Mouse (Mus musculus): ENCODE results near the gene Pdia4. TPM values are rescaled to one million over a fixed set of nuclear protein-coding genes. Genes with fewer than 3 reads are reported as not detected.
A peak's percentile ranks its signal among the peaks of the same experiment; 100 is the strongest.

Gene Pdia4
- polyA plus RNA-seq, 1 experiment, result 47.8 TPM

DNA sequence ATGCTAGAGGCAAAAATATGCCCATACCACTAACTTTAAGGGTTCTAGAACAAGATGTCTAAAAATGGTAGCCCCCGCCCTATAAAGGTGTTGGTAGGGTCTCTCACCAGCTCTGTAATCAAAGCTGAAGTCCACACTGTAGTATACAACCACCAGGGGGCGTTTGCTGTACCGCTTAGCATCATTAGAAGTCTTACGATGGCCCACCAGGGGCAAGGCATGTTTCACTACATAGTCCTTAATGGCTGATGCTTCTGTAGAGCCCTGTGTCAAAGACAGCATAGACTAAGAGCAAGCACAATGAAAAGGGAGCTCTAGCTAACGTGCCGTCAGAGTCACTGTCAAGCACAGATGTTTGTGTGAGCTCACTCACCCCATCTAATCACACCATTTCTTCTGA lies 14.2 kb downstream of the Pdia4 start:
- Histone ChIP-seq H3K4me3 (ENCODE audit: extremely low read depth, insufficient read depth, insufficient read length) (no peak overlapping the region), H3K27me3 (ENCODE audit: control insufficient read depth, insufficient read depth, low read length) (no peaks in the 10 kb centered on the region), H3K27ac (ENCODE audit: insufficient read depth, low read length) (no peak overlapping the region), H3K4me1 (ENCODE audit: control insufficient read depth, insufficient read depth, insufficient read length) (no peaks in the 10 kb centered on the region), H3K36me3 (ENCODE audit: control insufficient read depth, insufficient read depth, low read length) (peaks cover 50% of the 10 kb centered on the region)
- DNase-seq (ENCODE audit: low read depth in 1 of 2, low spot score in 2 of 2), result peak; percentile 59 to 60
- 48% methylated on average over 6 of the region's 6 CpGs for WGBS
- TF ChIP-seq CTCF (IDR thresholded peaks at IDR 0.05; ENCODE audit: extremely low read depth, insufficient read depth, insufficient read length, insufficient replicate concordance), result peak; percentile 70; the same call in 1 of the 2 replicates
- no peak for TF ChIP-seq POLR2A (IDR thresholded peaks at IDR 0.05; ENCODE audit: low read depth, low read length)

DNA sequence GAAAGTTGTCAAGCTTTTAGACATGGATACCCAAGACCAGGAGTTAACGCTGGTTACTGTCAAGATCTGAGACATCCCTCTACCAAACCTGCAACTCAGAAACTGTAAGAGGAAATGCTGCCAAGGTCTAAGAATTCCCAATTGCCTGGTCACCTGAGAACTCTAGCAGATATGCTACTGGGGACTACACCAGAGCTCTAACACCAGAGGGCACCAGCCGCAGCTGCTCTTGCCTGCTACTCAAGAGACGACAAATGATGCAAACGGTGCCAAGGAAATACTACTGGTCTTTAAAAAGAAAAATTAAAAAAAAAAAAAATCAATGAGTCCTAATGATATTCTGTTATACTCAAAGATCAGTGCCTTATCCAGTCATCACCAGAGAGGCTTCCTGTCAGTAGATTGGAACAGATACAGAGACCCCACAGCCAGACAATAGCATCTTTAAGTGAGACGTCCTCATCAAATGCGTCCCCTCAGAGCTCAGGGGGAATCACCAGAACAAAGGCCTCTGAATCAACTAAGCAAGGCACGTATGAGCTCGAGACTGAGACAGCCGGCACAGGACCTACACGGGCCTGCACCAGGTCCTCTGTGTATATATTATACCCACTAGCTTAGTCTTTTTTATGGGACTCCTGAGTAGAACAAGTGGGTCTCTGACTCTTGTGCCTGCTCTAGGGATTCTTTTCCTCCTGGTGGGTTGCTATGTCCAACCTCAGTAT lies 19.0 kb downstream of the Pdia4 start:
- peak; percentile 19; the same call in 1 of the 2 replicates for TF ChIP-seq CTCF (IDR thresholded peaks at IDR 0.05; ENCODE audit: extremely low read depth, insufficient read depth, insufficient read length, insufficient replicate concordance)
- TF ChIP-seq POLR2A (IDR thresholded peaks at IDR 0.05; ENCODE audit: low read depth, low read length), result no peak
- 75% methylated on average over 10 of the region's 10 CpGs for whole genome bisulfite sequencing
- peak in 1 of 2 experiments; percentile 22 for DNase-seq (ENCODE audit: low read depth in 1 of 2, low spot score in 2 of 2)
- Histone ChIP-seq H3K4me3 (ENCODE audit: extremely low read depth, insufficient read depth, insufficient read length) (no peak overlapping the region), H3K27me3 (ENCODE audit: control insufficient read depth, insufficient read depth, low read length) (no peaks in the 10 kb centered on the region), H3K36me3 (ENCODE audit: control insufficient read depth, insufficient read depth, low read length) (peaks cover 15% of the 10 kb centered on the region), H3K4me1 (ENCODE audit: control insufficient read depth, insufficient read depth, insufficient read length) (no peaks in the 10 kb centered on the region), H3K27ac (ENCODE audit: insufficient read depth, low read length) (no peak overlapping the region)

GRCm38 (mm10) chr6:47793284-47793683 lies 19.9 kb downstream of the Pdia4 start:
- Histone ChIP-seq H3K4me1 (ENCODE audit: control insufficient read depth, insufficient read depth, insufficient read length) (peaks cover 4% of the 10 kb centered on the region; the same call in 1 of the 2 replicates), H3K27ac (ENCODE audit: insufficient read depth, low read length) (no peak overlapping the region), H3K27me3 (ENCODE audit: control insufficient read depth, insufficient read depth, low read length) (no peaks in the 10 kb centered on the region), H3K36me3 (ENCODE audit: control insufficient read depth, insufficient read depth, low read length) (peaks cover 15% of the 10 kb centered on the region), H3K4me3 (ENCODE audit: extremely low read depth, insufficient read depth, insufficient read length) (no peak overlapping the region)
- WGBS, result 83% methylated on average over 5 of the region's 5 CpGs
- TF ChIP-seq CTCF (IDR thresholded peaks at IDR 0.05; ENCODE audit: extremely low read depth, insufficient read depth, insufficient read length, insufficient replicate concordance) (no peak), POLR2A (IDR thresholded peaks at IDR 0.05; ENCODE audit: low read depth, low read length) (no peak)
- no peak for DNase-seq (ENCODE audit: low read depth in 1 of 2, low spot score in 2 of 2)

GRCm38 (mm10) chr6:47792533-47792932 lies 20.7 kb downstream of the Pdia4 start:
- peaks cover 4% of the 10 kb centered on the region; the same call in 1 of the 2 replicates for H3K4me1 ChIP-seq (ENCODE audit: control insufficient read depth, insufficient read depth, insufficient read length)
- no peak overlapping the region for H3K27ac ChIP-seq (ENCODE audit: insufficient read depth, low read length)
- TF ChIP-seq CTCF (IDR thresholded peaks at IDR 0.05; ENCODE audit: extremely low read depth, insufficient read depth, insufficient read length, insufficient replicate concordance) (no peak), POLR2A (IDR thresholded peaks at IDR 0.05; ENCODE audit: low read depth, low read length) (no peak)
- peaks cover 11% of the 10 kb centered on the region for H3K36me3 ChIP-seq (ENCODE audit: control insufficient read depth, insufficient read depth, low read length)
- 95% methylated on average over 2 of the region's 2 CpGs for WGBS
- no peak for DNase-seq (ENCODE audit: low read depth in 1 of 2, low spot score in 2 of 2)
- H3K27me3 ChIP-seq (ENCODE audit: control insufficient read depth, insufficient read depth, low read length), result no peaks in the 10 kb centered on the region
- H3K4me3 ChIP-seq (ENCODE audit: extremely low read depth, insufficient read depth, insufficient read length), result no peak overlapping the region

- Histone ChIP-seq H3K27ac (ENCODE audit: insufficient read depth, low read length) (no peak overlapping the region), H3K27me3 (ENCODE audit: control insufficient read depth, insufficient read depth, low read length) (no peaks in the 10 kb centered on the region), H3K4me3 (ENCODE audit: extremely low read depth, insufficient read depth, insufficient read length) (no peak overlapping the region), H3K4me1 (ENCODE audit: control insufficient read depth, insufficient read depth, insufficient read length) (peaks cover 4% of the 10 kb centered on the region; the same call in 1 of the 2 replicates), H3K36me3 (ENCODE audit: control insufficient read depth, insufficient read depth, low read length) (peaks cover 2% of the 10 kb centered on the region; the same call in 1 of the 2 replicates)
- no peak for DNase-seq (ENCODE audit: low read depth in 1 of 2, low spot score in 2 of 2)
- WGBS, result 59% methylated on average over 2 of the region's 2 CpGs
- TF ChIP-seq POLR2A (IDR thresholded peaks at IDR 0.05; ENCODE audit: low read depth, low read length), result no peak
- TF ChIP-seq CTCF (IDR thresholded peaks at IDR 0.05; ENCODE audit: extremely low read depth, insufficient read depth, insufficient read length, insufficient replicate concordance), result no peak
These were observed 22.5 kb downstream of the Pdia4 start for GRCm38 (mm10) chr6:47790745-47791144.

GRCm38 (mm10) chr6:47788821-47789220 lies 24.4 kb downstream of the Pdia4 start:
- no peaks in the 10 kb centered on the region for H3K36me3 ChIP-seq (ENCODE audit: control insufficient read depth, insufficient read depth, low read length)
- DNase-seq (ENCODE audit: low read depth in 1 of 2, low spot score in 2 of 2), result no peak
- peaks cover 4% of the 10 kb centered on the region; the same call in 1 of the 2 replicates for H3K4me1 ChIP-seq (ENCODE audit: control insufficient read depth, insufficient read depth, insufficient read length)
- peak overlapping the region; percentile 64; the same call in 1 of the 2 replicates for H3K4me3 ChIP-seq (ENCODE audit: extremely low read depth, insufficient read depth, insufficient read length)
- peak overlapping the region; percentile 87 for H3K27ac ChIP-seq (ENCODE audit: insufficient read depth, low read length)
- 27% methylated on average over 3 of the region's 3 CpGs for WGBS
- H3K27me3 ChIP-seq (ENCODE audit: control insufficient read depth, insufficient read depth, low read length), result no peaks in the 10 kb centered on the region
- no peak for TF ChIP-seq POLR2A (IDR thresholded peaks at IDR 0.05; ENCODE audit: low read depth, low read length)

Data from spleen, adult 2 months (tissue).